32 mouse cellular contexts compared by ENCODE assay signal in the genomic region with DNA sequence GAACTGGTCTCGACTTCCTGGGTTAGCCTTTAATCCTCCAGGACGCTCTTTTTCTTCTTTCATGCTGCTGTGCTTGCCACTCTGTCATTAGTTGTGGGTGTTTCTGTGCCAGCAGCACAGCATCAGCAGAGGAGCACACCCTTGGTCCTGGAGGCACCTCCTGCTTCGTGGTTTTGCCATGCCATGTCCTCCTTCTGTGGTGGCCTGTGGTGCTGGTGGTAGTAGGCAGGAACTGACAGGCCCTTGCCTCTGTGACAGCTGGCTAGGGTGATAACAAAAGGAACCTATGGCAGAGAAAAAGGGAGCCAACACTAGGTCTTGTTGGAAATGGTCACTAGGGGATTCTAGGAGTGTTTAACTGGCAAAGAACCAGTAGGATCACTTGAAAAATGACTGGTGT. TPM values are rescaled to one million over a fixed set of nuclear protein-coding genes. Genes with fewer than 3 reads are reported as not detected.
A peak's percentile ranks its signal among the peaks of the same experiment; 100 is the strongest.
DNase-seq lines count a peak whose midpoint lies in the region; ATAC-seq and TF ChIP-seq lines count a peak whose summit lies in the region.
"Had no signal": no experiment of that assay in that cellular context is flagged by ENCODE, and none has a peak within 500 bp of the region (broad histone marks: within the 10 kb centered on the region; RNA-seq: fewer than 3 reads in every experiment).

No protein-coding gene starts in this region.

- no peak overlapping the region for H3K4me3 ChIP-seq in lung, postnatal 0 days (ENCODE audit: low read depth, low read length)
- H3K4me3 ChIP-seq: gastrocnemius, adult 2 months; limb, embryonic 12.5 days; neural tube, embryonic 12.5 days had no signal

- no peaks in the 10 kb centered on the region for H3K9me3 ChIP-seq in lung, postnatal 0 days (ENCODE audit: low read length)
- H3K9me3 ChIP-seq: limb, embryonic 12.5 days; neural tube, embryonic 12.5 days had no signal

- H3K4me2 ChIP-seq in lung, postnatal 0 days (replicated peaks; ENCODE audit: low read depth, low read length), result no peak overlapping the region
- H3K4me2 ChIP-seq: heart, embryonic 11.5 days; hindbrain, embryonic 14.5 days; limb, embryonic 12.5 days; midbrain, embryonic 11.5 days; neural tube, embryonic 12.5 days had no signal

- H3K27me3 ChIP-seq in lung, postnatal 0 days (replicated peaks; ENCODE audit: insufficient read depth, low read length), result no peaks in the 10 kb centered on the region
- H3K27me3 ChIP-seq: CH12.LX; limb, embryonic 12.5 days; neural tube, embryonic 12.5 days had no signal

- no peak for ATAC-seq in lung, postnatal 0 days
- ATAC-seq in erythroblast, adult 5-6 weeks (replicated peaks; ENCODE audit: low FRiP score, poor library complexity, severe bottlenecking), result peak; percentile 50
- peak; percentile 90 for ATAC-seq in megakaryocyte progenitor cell, adult 5-6 weeks (replicated peaks; ENCODE audit: poor library complexity)
- ATAC-seq: forebrain, embryonic 16.5 days; midbrain, embryonic 16.5 days had no signal

- peak; percentile 29 for DNase-seq in lung, postnatal 0 days (ENCODE audit: low spot score)
- no peak for DNase-seq in lung, adult 18-20 months
- no peak for DNase-seq in spleen, postnatal 10 days (ENCODE audit: low spot score in 2 of 2)
- no peak for DNase-seq in layer of hippocampus, adult 11-12 months (ENCODE audit: low spot score)
- no peak for DNase-seq in adrenal gland, postnatal 14 days
- DNase-seq: adrenal gland, postnatal 10 days; B cell, adult 2 months; cerebellum, adult 11-12 months; cerebellum, adult 9-11 months; gastrocnemius, adult 2 months; gastrocnemius, postnatal 36 days; heart, adult 18-20 months; heart, postnatal 4 days; kidney, adult 11 months; kidney, postnatal 14 days; lung, postnatal 4 days; right cerebral cortex, adult 18-20 months; spleen, adult 18-20 months; thymus, postnatal 4 days had no signal

- 94% methylated on average over 3 of the region's 3 CpGs for WGBS in lung, postnatal 0 days

- no peaks in the 10 kb centered on the region for H3K36me3 ChIP-seq in lung, postnatal 0 days (ENCODE audit: insufficient read depth, low read length)
- H3K36me3 ChIP-seq: limb, embryonic 12.5 days; neural tube, embryonic 12.5 days had no signal

- H3K27ac ChIP-seq in lung, postnatal 0 days (ENCODE audit: low read length), result no peak overlapping the region
- H3K27ac ChIP-seq: gastrocnemius, adult 2 months; hindbrain, embryonic 14.5 days; limb, embryonic 12.5 days; liver, embryonic 14.5 days; neural tube, embryonic 12.5 days had no signal

- no peaks in the 10 kb centered on the region for H3K4me1 ChIP-seq in lung, postnatal 0 days (ENCODE audit: insufficient read depth, low read depth, low read length)
- H3K4me1 ChIP-seq: neural tube, embryonic 12.5 days had no signal

- TF ChIP-seq EP300 in lung, postnatal 0 days (IDR thresholded peaks at IDR 0.05), result no peak

- TF ChIP-seq CTCF in lung, postnatal 0 days (IDR thresholded peaks at IDR 0.05), result no peak

- H3K9ac ChIP-seq in lung, postnatal 0 days (replicated peaks; ENCODE audit: low read depth), result no peak overlapping the region
- H3K9ac ChIP-seq: hindbrain, embryonic 14.5 days; limb, embryonic 12.5 days; liver, embryonic 14.5 days; neural tube, embryonic 12.5 days had no signal

RNA-seq across cellular contexts. Expression of a gene that starts 10.6 kb away (rescaled TPM):
- polyA plus RNA-seq in lung, postnatal 0 days (2015; fragmentation: Nextera tagmentation; extraction: Ambion mirVana), result 0.63 and 1.0 TPM in 2 replicates
- total RNA-seq in erythroblast, adult 5-6 weeks (2015; ENCODE audit: low replicate concordance), result not detected in 2 replicates
- total RNA-seq in erythroblast, adult 5-6 weeks (2017; ENCODE audit: low replicate concordance), result 0.17 and 1.3 TPM in 2 replicates
- not detected in 2 replicates for total RNA-seq in megakaryocyte progenitor cell, adult 5-6 weeks (2015)
- 0.14 TPM in 1 of 2 replicates, not detected in the other for total RNA-seq in megakaryocyte progenitor cell, adult 5-6 weeks (2017)
- 1.0 and 1.8 TPM in 2 replicates for total RNA-seq in adrenal gland, postnatal 14 days (2021)
- total RNA-seq: layer of hippocampus, postnatal 10 days; left cerebral cortex, adult 18-20 months had no signal
